Mouse (Mus musculus) embryonic facial prominence, embryonic 13.5 days (tissue): ENCODE measurements around the gene Otx2. TPM values are rescaled to one million over a fixed set of nuclear protein-coding genes. Genes with fewer than 3 reads are reported as not detected.
"Not testable (repeated sequence)": the region's sequence is repeated elsewhere in the genome, so short reads cannot be mapped to it uniquely, and the experiment has no call there.

Experiments used
- ATAC-seq: fragments of 200-750 bp; cut with Nextera tagmentation; 2 replicates; pipeline ENCODE4 v1.8.0; 2017; ENCODE audit warnings: low read depth; ENCODE audit not compliant: insufficient number of reproducible peaks, insufficient read depth, low FRiP score, low TSS enrichment
- H3K27ac ChIP-seq: fragments of 300-500 bp; sonication (generic); 2 replicates; pipeline ENCODE4 v1.5.1; 2015; ENCODE audit warnings: moderate library complexity, mild to moderate bottlenecking, inconsistent platforms
- H3K27me3 ChIP-seq: fragments of 300-500 bp; sonication (generic); 2 replicates; pipeline ENCODE4 v1.6.1; 2015; ENCODE audit warnings: mild to moderate bottlenecking, inconsistent platforms
- H3K36me3 ChIP-seq: fragments of 300-500 bp; sonication (generic); 2 replicates; pipeline ENCODE4 v1.6.1; 2015; ENCODE audit warnings: mild to moderate bottlenecking, inconsistent platforms
- H3K4me1 ChIP-seq: fragments of 300-500 bp; sonication (generic); 2 replicates; pipeline ENCODE4 v1.6.1; 2015; ENCODE audit warnings: inconsistent platforms
- H3K4me2 ChIP-seq: fragments of 300-500 bp; sonication (generic); 2 replicates; pipeline ENCODE4 v1.6.1; 2015; ENCODE audit warnings: moderate library complexity, mild to moderate bottlenecking, inconsistent platforms
- H3K4me3 ChIP-seq: fragments of 300-500 bp; sonication (generic); 2 replicates; pipeline ENCODE4 v1.5.1; 2015; ENCODE audit warnings: mild to moderate bottlenecking, inconsistent platforms
- H3K9ac ChIP-seq: fragments of 300-500 bp; sonication (generic); 2 replicates; pipeline ENCODE4 v1.6.1; 2015; ENCODE audit warnings: mild to moderate bottlenecking, inconsistent platforms
- H3K9me3 ChIP-seq: fragments of 300-500 bp; sonication (generic); 2 replicates; pipeline ENCODE4 v1.6.1; 2016; ENCODE audit warnings: inconsistent platforms
- WGBS: fragments of 180-500 bp; shearing (Covaris S2); methylation state at CpG from one replicate; pipeline ENCODE4 v1.1.7; 2015; ENCODE audit warnings: mixed read lengths; 5-methylcytosine and 5-hydroxymethylcytosine counted together
- polyA plus RNA-seq: library from polyadenylated mRNA; unstranded; fragments of >200 nt; fragmentation: Nextera tagmentation; extraction: Ambion mirVana; gene quantifications from 2 replicates; pipeline ENCODE4 v1.2.1, GENCODE M21; 2015

Gene Otx2
- polyA plus RNA-seq, 1 experiment from 2014 or later, result 8.6 TPM

GRCm38 (mm10) chr14:48641462-48642395, 31.9 kb downstream of the Otx2 start:
- peak; percentile 43; the same call in 1 of the 2 replicates for ATAC-seq
- 54% methylated on average over 12 of the region's 12 CpGs for WGBS

GRCm38 (mm10) chr14:48633141-48633540, 40.5 kb downstream of the Otx2 start:
- H3K9ac ChIP-seq, result no peak overlapping the region
- peak; percentile 52; the same call in 1 of the 2 replicates for ATAC-seq
- no peaks in the 10 kb centered on the region for H3K4me1 ChIP-seq
- WGBS, result 64% methylated on average over 3 of the region's 3 CpGs
- H3K27me3 ChIP-seq, result no peaks in the 10 kb centered on the region; the same call in 1 of the 2 replicates
- no peak overlapping the region for H3K4me2 ChIP-seq
- H3K36me3 ChIP-seq, result no peaks in the 10 kb centered on the region
- no peak overlapping the region for H3K27ac ChIP-seq
- no peaks in the 10 kb centered on the region for H3K9me3 ChIP-seq
- no peak overlapping the region for H3K4me3 ChIP-seq

More at GRCm38 (mm10) chr14:48641462-48642395, 31.9 kb downstream of the Otx2 start:
- no peak overlapping the region for H3K4me2 ChIP-seq
- no peaks in the 10 kb centered on the region for H3K9me3 ChIP-seq
- H3K4me3 ChIP-seq, result no peak overlapping the region
- H3K27ac ChIP-seq, result 0 out of 2 replicates have a peak overlapping the region, but pooled peaks have one; percentile 4
- no peaks in the 10 kb centered on the region for H3K36me3 ChIP-seq
- peaks cover 17% of the 10 kb centered on the region for H3K27me3 ChIP-seq
- no peak overlapping the region for H3K9ac ChIP-seq
- H3K4me1 ChIP-seq, result no peaks in the 10 kb centered on the region

- no peaks in the 10 kb centered on the region for H3K9me3 ChIP-seq
- WGBS, result 81% methylated on average over 8 of the region's 8 CpGs
- H3K4me1 ChIP-seq, result no peaks in the 10 kb centered on the region
- H3K27me3 ChIP-seq, result no peaks in the 10 kb centered on the region; the same call in 1 of the 2 replicates
- no peak overlapping the region for H3K27ac ChIP-seq
- H3K4me2 ChIP-seq, result no peak overlapping the region
- H3K9ac ChIP-seq, result no peak overlapping the region
- no peaks in the 10 kb centered on the region for H3K36me3 ChIP-seq
- H3K4me3 ChIP-seq, result no peak overlapping the region
- no peak for ATAC-seq
Observed at GRCm38 (mm10) chr14:48632335-48632734, 41.3 kb downstream of the Otx2 start.

- no peak overlapping the region for H3K4me3 ChIP-seq
- H3K27ac ChIP-seq, result no peak overlapping the region
- no peak overlapping the region for H3K9ac ChIP-seq
- no peak for ATAC-seq
- H3K4me1 ChIP-seq, result no peaks in the 10 kb centered on the region
- no peak overlapping the region for H3K4me2 ChIP-seq
- no peaks in the 10 kb centered on the region for H3K9me3 ChIP-seq
- H3K27me3 ChIP-seq, result no peaks in the 10 kb centered on the region; the same call in 1 of the 2 replicates
- H3K36me3 ChIP-seq, result no peaks in the 10 kb centered on the region
- 69% methylated on average over 2 of the region's 2 CpGs for WGBS
Observed at GRCm38 (mm10) chr14:48631486-48631885, 42.1 kb downstream of the Otx2 start.

- ATAC-seq, result no peak
- Histone ChIP-seq H3K27me3 (no peaks in the 10 kb centered on the region; the same call in 1 of the 2 replicates), H3K9ac (no peak overlapping the region), H3K9me3 (no peaks in the 10 kb centered on the region), H3K27ac (no peak overlapping the region), H3K4me1 (peaks cover 8% of the 10 kb centered on the region), H3K4me3 (no peak overlapping the region), H3K4me2 (no peak overlapping the region), H3K36me3 (no peaks in the 10 kb centered on the region)
- 84% methylated on average over 9 of the region's 9 CpGs for WGBS
Observed at GRCm38 (mm10) chr14:48629404-48629803, 44.2 kb downstream of the Otx2 start.

GRCm38 (mm10) chr14:48626271-48626670, 47.3 kb downstream of the Otx2 start:
- H3K36me3 ChIP-seq, result no peaks in the 10 kb centered on the region
- no peaks in the 10 kb centered on the region; the same call in 1 of the 2 replicates for H3K27me3 ChIP-seq
- no peak overlapping the region for H3K9ac ChIP-seq
- no peak overlapping the region for H3K27ac ChIP-seq
- no peak overlapping the region for H3K4me3 ChIP-seq
- ATAC-seq, result no peak
- H3K9me3 ChIP-seq, result no peaks in the 10 kb centered on the region
- H3K4me2 ChIP-seq, result no peak overlapping the region
- peaks cover 8% of the 10 kb centered on the region for H3K4me1 ChIP-seq
- WGBS, result 80% methylated on average over 4 of the region's 4 CpGs

- peaks cover 8% of the 10 kb centered on the region for H3K4me1 ChIP-seq
- ATAC-seq, result no peak
Observed at GRCm38 (mm10) chr14:48625331-48625694, 48.3 kb downstream of the Otx2 start.

GRCm38 (mm10) chr14:48624596-48625330, 48.9 kb downstream of the Otx2 start:
- no peak overlapping the region for H3K9ac ChIP-seq
- no peaks in the 10 kb centered on the region; the same call in 1 of the 2 replicates for H3K27me3 ChIP-seq
- 81% methylated on average over 9 of the region's 9 CpGs for WGBS
- no peak overlapping the region for H3K4me2 ChIP-seq
- ATAC-seq, result no peak
- H3K4me3 ChIP-seq, result no peak overlapping the region
- H3K4me1 ChIP-seq, result peaks cover 8% of the 10 kb centered on the region
- H3K9me3 ChIP-seq, result no peaks in the 10 kb centered on the region
- H3K36me3 ChIP-seq, result no peaks in the 10 kb centered on the region
- H3K27ac ChIP-seq, result no peak overlapping the region

More at GRCm38 (mm10) chr14:48625331-48625694, 48.3 kb downstream of the Otx2 start:
- Histone ChIP-seq H3K27me3 (no peaks in the 10 kb centered on the region; the same call in 1 of the 2 replicates), H3K27ac (no peak overlapping the region), H3K9ac (no peak overlapping the region), H3K9me3 (no peaks in the 10 kb centered on the region), H3K36me3 (no peaks in the 10 kb centered on the region), H3K4me2 (no peak overlapping the region), H3K4me3 (no peak overlapping the region)
- WGBS, result 70% methylated on average over 6 of the region's 6 CpGs

GRCm38 (mm10) chr14:48622726-48623125, 50.9 kb downstream of the Otx2 start:
- H3K9me3 ChIP-seq, H3K4me1 ChIP-seq, H3K27me3 ChIP-seq, H3K27ac ChIP-seq, H3K9ac ChIP-seq, H3K4me2 ChIP-seq, H3K4me3 ChIP-seq, ATAC-seq, H3K36me3 ChIP-seq: not testable (repeated sequence)
- WGBS, result 89% methylated on average over 9 of the region's 9 CpGs

- 0 out of 2 replicates have a peak, but pooled peaks have one; percentile 9 for ATAC-seq
- no peaks in the 10 kb centered on the region for H3K9me3 ChIP-seq
- no peak overlapping the region for H3K9ac ChIP-seq
- H3K36me3 ChIP-seq, result no peaks in the 10 kb centered on the region
- H3K27me3 ChIP-seq, result peaks cover 4% of the 10 kb centered on the region; the same call in 1 of the 2 replicates
- H3K4me3 ChIP-seq, result no peak overlapping the region
- no peak overlapping the region for H3K27ac ChIP-seq
- no peak overlapping the region for H3K4me2 ChIP-seq
- H3K4me1 ChIP-seq, result 0 out of 2 replicates have a peak, but pooled peaks cover 9% of the 10 kb centered on the region
- 49% methylated on average over 5 of the region's 5 CpGs for WGBS
Observed at GRCm38 (mm10) chr14:48616361-48616760, 57.3 kb downstream of the Otx2 start.

GRCm38 (mm10) chr14:48608641-48609310, 64.8 kb downstream of the Otx2 start:
- H3K9ac ChIP-seq, result no peak overlapping the region
- WGBS, result 72% methylated on average over 15 of the region's 15 CpGs
- H3K4me1 ChIP-seq, result no peaks in the 10 kb centered on the region
- no peaks in the 10 kb centered on the region for H3K36me3 ChIP-seq
- ATAC-seq, result no peak
- no peak overlapping the region for H3K27ac ChIP-seq
- H3K9me3 ChIP-seq, result no peaks in the 10 kb centered on the region
- H3K4me2 ChIP-seq, result no peak overlapping the region
- no peak overlapping the region for H3K4me3 ChIP-seq
- peaks cover 7% of the 10 kb centered on the region; the same call in 1 of the 2 replicates for H3K27me3 ChIP-seq
